Mouse (Mus musculus) G1E (cell line): ENCODE measurements at regions not wholly inside any gene's neighbourhood (a gene's known extent, or its start where the extent isn't known, plus 50 kb on each side); places are given as distances from the start of the nearest gene placed in this dataset.
"Not testable (repeated sequence)": the region's sequence is repeated elsewhere in the genome, so short reads cannot be mapped to it uniquely, and the experiment has no call there.

Source experiments
- ATAC-seq: 2 replicates; pipeline ENCODE4 v1.8.0; 2016; ENCODE audit warnings: mild to moderate bottlenecking; ENCODE audit not compliant: insufficient number of reproducible peaks, poor library complexity, low FRiP score, severe bottlenecking; ENCODE audit errors: extremely low read depth
- DNase-seq: peaks from one replicate; pipeline ENCODE4 v3.0.0; 2012; ENCODE audit warnings: low spot score
- H3K27me3 ChIP-seq: 2 replicates; pipeline ENCODE4 v1.6.1; 2012; ENCODE audit warnings: mild to moderate bottlenecking, low read length, inconsistent platforms; ENCODE audit not compliant: insufficient read depth
- H3K36me3 ChIP-seq: replicated peaks from 2 replicates; pipeline ENCODE3; 2012; ENCODE audit warnings: mild to moderate bottlenecking, inconsistent platforms
- H3K4me1 ChIP-seq: 2 replicates; pipeline ENCODE4 v1.6.1; 2012; ENCODE audit warnings: low read depth, low read length, inconsistent platforms, mixed read lengths; ENCODE audit not compliant: insufficient read depth
- H3K4me3 ChIP-seq: 2 replicates; pipeline ENCODE4 v1.5.1; 2012; ENCODE audit warnings: low read depth, mild to moderate bottlenecking, inconsistent platforms, low read length, moderate library complexity, mixed read lengths
- H3K9me3 ChIP-seq: replicated peaks from 2 replicates; pipeline ENCODE4 v1.6.1; 2012; ENCODE audit warnings: inconsistent platforms
- CTCF ChIP-seq: IDR thresholded peaks from 2 replicates; pipeline ENCODE4 v1.5.1; 2012; ENCODE audit warnings: low read depth, low read length, inconsistent platforms, mixed read lengths
- GATA1 ChIP-seq: IDR thresholded peaks from 2 replicates; pipeline ENCODE4 v1.6.1; 2012; ENCODE audit warnings: borderline replicate concordance, low read length, inconsistent platforms, mixed read lengths
- GATA2 ChIP-seq: IDR thresholded peaks from 2 replicates; pipeline ENCODE4 v1.6.1; 2012; ENCODE audit warnings: low read depth, low read length, inconsistent platforms, borderline replicate concordance
- POLR2AphosphoS5 ChIP-seq: IDR thresholded peaks from 2 replicates; pipeline ENCODE4 v1.6.1; 2012; ENCODE audit warnings: low read depth, low read length, inconsistent platforms; ENCODE audit not compliant: insufficient replicate concordance
- TAL1 ChIP-seq: conservative IDR thresholded peaks from 2 replicates; pipeline ENCODE4 v1.6.1; 2012; ENCODE audit warnings: low read depth, low read length, inconsistent platforms, mixed read lengths

DNA sequence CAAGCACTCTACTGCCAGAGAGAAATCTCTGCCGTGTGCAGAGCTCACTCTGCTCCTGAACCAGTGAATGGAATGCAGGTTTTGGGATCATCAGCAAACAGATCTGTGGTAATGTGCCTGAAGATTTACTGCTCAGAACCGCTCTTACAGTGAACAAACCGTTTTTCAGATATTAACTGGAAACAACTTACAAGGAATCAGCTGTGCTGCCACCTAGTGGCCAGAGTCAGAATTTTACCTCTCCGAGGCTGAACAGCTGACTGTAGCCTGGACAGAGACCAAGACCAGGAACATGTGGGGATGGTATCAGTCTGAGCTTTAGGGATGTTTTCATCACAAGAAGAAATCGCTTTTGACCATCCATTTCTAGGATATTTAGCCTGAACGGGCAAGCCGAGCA, 65.3 kb downstream of the Gm15023 start:
- not testable (repeated sequence) for ATAC-seq, H3K9me3 ChIP-seq, H3K4me3 ChIP-seq, H3K27me3 ChIP-seq, H3K36me3 ChIP-seq, H3K4me1 ChIP-seq, DNase-seq

DNA sequence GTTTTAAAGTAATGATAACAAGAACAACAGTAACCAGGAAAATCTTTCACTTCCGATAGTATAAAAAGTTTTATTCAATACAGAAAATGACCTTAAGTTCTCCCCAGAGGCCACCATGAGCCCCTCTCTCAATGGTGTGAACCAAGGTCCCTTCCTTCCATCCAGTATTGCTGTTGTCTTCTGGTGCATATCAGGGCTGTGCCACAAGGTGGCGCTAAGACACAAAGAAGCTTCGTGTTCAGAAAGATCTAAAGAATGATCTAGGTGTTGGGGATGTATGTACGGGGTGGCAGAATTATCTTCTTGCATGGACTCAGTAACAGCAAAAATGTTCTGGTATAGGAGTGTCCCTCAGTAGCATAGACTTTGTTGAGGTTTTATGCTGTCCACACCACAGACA, 66.6 kb downstream of the Gm15023 start:
- H3K27me3 ChIP-seq, ATAC-seq, DNase-seq, H3K9me3 ChIP-seq, H3K36me3 ChIP-seq, H3K4me3 ChIP-seq, H3K4me1 ChIP-seq: not testable (repeated sequence)
- 0 out of 2 replicates have a peak, but pooled peaks have one; percentile 5 for TF ChIP-seq CTCF

DNA sequence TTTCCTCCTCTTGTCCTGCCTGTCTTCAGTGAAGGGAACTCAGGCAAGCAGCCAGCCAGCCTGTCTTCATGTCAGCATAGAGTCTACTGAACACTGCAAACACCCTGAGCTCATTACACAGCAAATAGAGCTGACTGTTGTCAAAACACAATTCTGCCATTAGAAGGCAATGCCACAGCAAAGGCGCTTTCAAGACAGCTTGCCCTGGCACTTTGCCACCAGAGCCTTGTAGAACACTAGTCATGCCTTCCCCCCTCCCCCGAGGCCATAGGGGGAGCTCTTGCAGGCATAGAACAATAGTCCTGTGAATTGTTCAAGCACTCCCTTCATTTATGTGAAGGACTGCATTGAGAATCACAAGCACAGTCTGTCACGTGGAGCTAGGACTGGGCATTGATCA, 75.8 kb downstream of the Gm15023 start:
- H3K27me3 ChIP-seq, result no peaks in the 10 kb centered on the region
- ATAC-seq (no peak), DNase-seq (no peak)
- no peak overlapping the region for H3K4me3 ChIP-seq
- TF ChIP-seq POLR2AphosphoS5 (no peak), GATA2 (no peak), CTCF (no peak), GATA1 (no peak)
- H3K4me1 ChIP-seq, result no peaks in the 10 kb centered on the region
- H3K36me3 ChIP-seq, result no peaks in the 10 kb centered on the region
- H3K9me3 ChIP-seq, result no peaks in the 10 kb centered on the region

DNA sequence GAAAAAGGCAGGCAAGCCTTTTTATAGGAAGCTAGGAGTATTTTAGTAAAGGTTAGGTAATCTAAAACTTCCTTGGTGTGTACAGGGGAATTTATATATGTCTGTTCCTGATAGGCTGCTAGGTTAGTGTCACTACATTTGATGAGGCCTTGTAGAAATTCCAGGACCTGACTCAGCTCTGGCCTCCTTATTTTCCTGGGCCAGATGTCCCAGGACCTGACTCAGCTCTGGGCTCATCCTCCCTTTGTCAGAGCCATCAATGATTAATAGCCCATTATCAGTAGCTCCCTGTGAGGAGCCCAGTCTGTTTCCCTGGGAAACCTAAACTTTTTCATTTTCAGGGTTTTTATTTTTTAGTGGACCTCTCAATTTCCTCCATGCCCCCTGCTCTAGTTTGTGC, 79.3 kb downstream of the Gm15023 start:
- ATAC-seq, result no peak

DNA sequence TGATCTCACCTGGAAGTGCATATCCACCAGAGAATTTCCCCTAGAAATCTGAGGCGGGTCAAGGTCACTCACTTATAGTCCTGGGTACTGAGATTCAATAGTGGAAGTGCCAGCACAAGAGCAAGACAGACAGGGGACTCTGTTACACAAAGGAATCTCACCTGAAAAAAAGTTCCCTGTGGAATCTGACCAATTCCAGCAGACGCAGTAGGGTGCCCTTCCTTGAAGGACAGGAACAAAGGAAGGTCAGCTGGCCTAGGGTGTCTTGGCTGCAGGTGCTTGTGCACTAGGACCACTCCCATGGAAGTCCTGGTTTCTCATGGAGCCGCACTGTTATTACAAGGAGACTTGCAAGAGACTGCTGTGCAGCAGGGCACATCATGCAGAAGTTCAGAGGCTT, 81.2 kb downstream of the Gm15023 start:
- H3K36me3 ChIP-seq, result no peaks in the 10 kb centered on the region
- ATAC-seq (no peak), DNase-seq (no peak)
- no peak for TF ChIP-seq GATA1
- no peak for TF ChIP-seq POLR2AphosphoS5
- TF ChIP-seq GATA2, result no peak
- TF ChIP-seq TAL1, result no peak
- no peak for TF ChIP-seq CTCF
- H3K4me1 ChIP-seq, result no peaks in the 10 kb centered on the region
- no peaks in the 10 kb centered on the region for H3K9me3 ChIP-seq
- no peaks in the 10 kb centered on the region for H3K27me3 ChIP-seq
- no peak overlapping the region for H3K4me3 ChIP-seq

More for the DNA sequence above, 79.3 kb downstream of the Gm15023 start:
- Histone ChIP-seq H3K36me3 (no peaks in the 10 kb centered on the region), H3K4me3 (no peak overlapping the region), H3K9me3 (no peaks in the 10 kb centered on the region), H3K4me1 (no peaks in the 10 kb centered on the region), H3K27me3 (no peaks in the 10 kb centered on the region)
- TF ChIP-seq GATA2 (no peak), CTCF (no peak), GATA1 (no peak)
- no peak for DNase-seq

DNA sequence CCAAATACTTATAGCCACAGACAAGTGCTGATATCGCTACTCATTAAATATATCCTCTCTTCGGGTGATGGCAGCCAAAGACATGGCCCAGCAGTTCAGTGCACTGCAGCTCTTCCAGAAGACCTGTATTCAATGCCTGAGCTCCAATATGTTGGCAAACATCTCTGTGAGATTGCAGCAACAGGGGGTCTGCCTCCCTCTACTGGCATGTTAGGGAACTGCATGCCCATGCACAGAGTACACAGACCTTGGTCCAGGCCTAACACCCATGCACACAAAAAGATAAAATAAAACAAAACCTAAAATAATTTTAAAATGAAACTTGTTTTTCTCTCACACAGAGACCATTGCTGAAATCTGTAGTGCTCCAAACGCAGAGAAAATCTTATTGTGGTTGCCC, 82.1 kb upstream of the Zmat1 start:
- not testable (repeated sequence) for H3K36me3 ChIP-seq, DNase-seq, H3K9me3 ChIP-seq, H3K4me1 ChIP-seq, H3K4me3 ChIP-seq, H3K27me3 ChIP-seq
- TF ChIP-seq CTCF, result peak; percentile 54
- peak; percentile 66; the same call in 1 of the 2 replicates for ATAC-seq

DNA sequence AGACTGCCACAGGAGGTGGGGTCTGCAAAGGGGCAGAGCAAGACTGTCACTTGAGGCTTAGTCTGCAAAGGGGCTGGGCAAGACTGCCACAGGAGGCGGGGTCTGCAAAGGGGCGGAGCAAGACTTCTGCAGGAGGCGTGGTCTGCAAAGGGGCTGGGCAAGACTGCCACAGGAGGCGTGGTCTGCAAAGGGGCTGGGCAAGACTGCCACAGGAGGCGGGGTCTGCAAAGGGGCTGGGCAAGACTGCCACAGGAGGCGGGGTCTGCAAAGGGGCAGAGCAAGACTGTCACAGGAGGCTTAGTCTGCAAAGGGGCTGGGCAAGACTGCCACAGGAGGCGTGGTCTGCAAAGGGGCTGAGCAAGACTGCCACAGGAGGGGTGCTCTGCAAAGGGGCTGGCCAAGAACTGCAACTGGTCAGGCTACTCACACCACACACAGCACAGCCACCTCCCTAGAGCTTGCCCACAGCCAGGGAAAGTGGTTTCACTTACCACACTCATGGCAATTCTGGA, 78.1 kb upstream of the Zmat1 start:
- H3K9me3 ChIP-seq, H3K4me3 ChIP-seq, DNase-seq, H3K27me3 ChIP-seq, H3K36me3 ChIP-seq, H3K4me1 ChIP-seq, ATAC-seq: not testable (repeated sequence)

DNA sequence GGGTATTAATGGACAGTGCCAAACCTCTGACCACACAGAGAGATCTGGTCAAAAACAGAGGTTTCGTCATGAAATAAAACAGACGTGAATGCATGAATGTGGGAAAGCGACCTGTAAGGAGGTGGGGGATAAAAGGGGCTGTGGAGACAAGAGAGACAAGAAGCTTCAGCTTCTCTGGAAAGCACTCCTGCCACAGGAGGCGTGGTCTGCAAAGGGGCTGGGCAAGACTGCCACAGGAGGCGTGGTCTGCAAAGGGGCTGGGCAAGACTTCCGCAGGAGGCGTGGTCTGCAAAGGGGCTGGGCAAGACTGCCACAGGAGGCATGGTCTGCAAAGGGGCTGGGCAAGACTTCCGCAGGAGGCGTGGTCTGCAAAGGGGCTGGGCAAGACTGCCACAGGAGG, 77.6 kb upstream of the Zmat1 start:
- ATAC-seq, H3K27me3 ChIP-seq, H3K36me3 ChIP-seq, H3K9me3 ChIP-seq, DNase-seq, H3K4me1 ChIP-seq, H3K4me3 ChIP-seq: not testable (repeated sequence)

DNA sequence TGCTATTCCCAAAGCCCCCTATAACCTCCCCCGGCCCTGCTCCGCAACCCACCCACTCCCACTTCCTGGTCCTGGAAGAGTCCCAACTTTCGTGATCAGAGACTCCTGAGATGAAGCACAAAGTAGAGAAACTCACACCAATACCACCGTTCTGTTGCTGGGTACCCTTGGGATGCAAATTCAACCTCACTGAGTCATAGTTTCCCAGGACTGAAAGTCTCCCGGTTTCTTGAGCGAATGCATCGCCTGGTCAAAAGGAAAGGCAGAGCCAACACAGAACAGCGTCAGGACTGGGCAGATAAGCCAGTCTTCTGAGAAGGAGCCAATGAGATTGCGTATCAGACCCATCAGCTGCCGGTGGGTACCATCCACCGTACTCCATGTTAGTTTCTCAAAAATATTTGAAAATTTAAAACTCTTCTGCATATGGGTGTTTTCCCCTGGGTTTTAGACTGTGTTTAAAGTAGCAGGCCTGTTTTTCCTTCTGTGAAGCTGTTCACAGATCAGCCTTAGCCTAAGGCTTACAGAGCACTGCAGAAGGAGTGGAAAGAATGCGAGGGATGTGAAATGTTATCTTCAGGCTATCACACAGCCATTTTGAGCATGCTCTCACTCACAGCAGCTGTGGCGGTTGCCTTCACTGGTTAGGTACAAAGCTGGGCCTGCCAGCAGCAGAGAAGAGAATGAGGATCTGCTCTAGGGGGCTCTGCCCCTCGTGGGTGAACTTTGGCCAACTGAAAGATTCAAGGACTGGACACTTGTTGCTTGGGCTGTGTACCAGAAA, 77.0 kb upstream of the Zmat1 start:
- not testable (repeated sequence) for H3K4me1 ChIP-seq, DNase-seq, H3K36me3 ChIP-seq, ATAC-seq, H3K27me3 ChIP-seq, H3K4me3 ChIP-seq, H3K9me3 ChIP-seq
